Mouse (Mus musculus): ENCODE measurements around the gene Smad3.

GRCm38 (mm10) chr9:63690511-63690910, 67.3 kb downstream of the Smad3 start:
- TF ChIP-seq POLR2A (IDR thresholded peaks at IDR 0.05; ENCODE audit: control insufficient read depth in 1 of 2, insufficient read depth in 1 of 2, low read depth in 1 of 2, low read length in 2 of 2, poor library complexity in 1 of 2) (no peak), CTCF (IDR thresholded peaks at IDR 0.05 in 2 of 3, conservative IDR thresholded peaks at IDR 0.05 in 1 of 3; ENCODE audit: control insufficient read depth in 1 of 3, insufficient read depth in 1 of 3, low read depth in 2 of 3, low read length in 3 of 3, poor library complexity in 1 of 3, severe bottlenecking in 1 of 3) (no peak), ZC3H11A (IDR thresholded peaks at IDR 0.05; ENCODE audit: low read depth, low read length) (no peak), GABPA (IDR thresholded peaks at IDR 0.05; ENCODE audit: low read depth, low read length) (no peak), GATA1 (IDR thresholded peaks at IDR 0.05; ENCODE audit: low read depth, low read length) (no peak)
